Mouse (Mus musculus) brown adipose tissue, adult 24 weeks (tissue): ENCODE measurements at regions not wholly inside any gene's neighbourhood (a gene's known extent, or its start where the extent isn't known, plus 50 kb on each side); places are given as distances from the start of the nearest gene placed in this dataset.

Source experiments
- H3K27ac ChIP-seq: fragments of 200-500 bp; replicated peaks from 2 replicates; pipeline ENCODE4 v1.5.1; 2012; ENCODE audit warnings: low read depth, mild to moderate bottlenecking, low read length
- H3K4me1 ChIP-seq: fragments of 200-500 bp; 2 replicates; pipeline ENCODE4 v1.6.1; 2012; ENCODE audit warnings: low read length, mixed read lengths; ENCODE audit not compliant: control insufficient read depth, insufficient read depth, insufficient read length
- H3K4me3 ChIP-seq: fragments of 200-500 bp; 2 replicates; pipeline ENCODE4 v1.5.1; 2012; ENCODE audit warnings: low read depth, mild to moderate bottlenecking, low read length, moderate library complexity; ENCODE audit not compliant: insufficient read depth

DNA sequence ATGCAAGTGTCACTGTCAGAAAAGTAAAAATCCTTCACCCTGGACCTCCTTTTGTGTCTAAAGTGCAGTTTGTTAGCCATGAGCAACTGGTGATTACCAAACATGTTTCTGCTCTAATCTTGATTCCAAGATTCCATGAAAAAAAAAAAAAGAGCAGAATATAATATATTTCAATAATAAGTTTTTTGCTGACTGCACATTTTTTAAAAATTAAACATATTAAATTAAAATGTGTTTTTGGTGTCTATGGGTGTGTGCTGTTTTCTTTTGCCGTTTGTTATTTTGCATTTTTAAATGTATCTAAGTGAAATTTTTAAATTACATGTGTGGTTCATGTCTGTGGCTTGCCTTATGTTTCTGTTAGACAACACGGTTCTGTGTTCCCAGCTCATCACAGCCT lies 171.8 kb upstream of the Tll1 start:
- H3K27ac ChIP-seq = no peak overlapping the region
- no peak overlapping the region for H3K4me3 ChIP-seq
- no peaks in the 10 kb centered on the region for H3K4me1 ChIP-seq

DNA sequence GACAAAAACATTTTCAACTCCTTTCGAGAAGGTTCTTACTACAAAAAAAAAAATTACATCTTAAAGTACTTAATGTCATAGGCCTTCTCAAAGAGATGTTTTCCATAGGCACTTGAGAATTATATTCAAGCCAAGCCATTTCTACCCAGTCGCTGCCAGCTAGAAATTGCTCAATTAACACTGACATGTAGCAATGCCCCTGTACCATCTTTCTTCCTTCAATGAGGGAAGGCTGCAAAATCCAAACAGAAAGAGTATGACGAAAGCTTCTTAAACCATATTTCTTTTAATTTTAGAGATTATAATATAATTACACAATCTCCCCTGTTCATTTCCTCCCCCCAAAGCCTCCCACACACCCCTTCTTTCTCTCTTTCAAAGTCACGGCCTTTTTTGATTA lies 169.4 kb upstream of the Tll1 start:
- H3K27ac ChIP-seq = no peak overlapping the region
- no peaks in the 10 kb centered on the region for H3K4me1 ChIP-seq
- no peak overlapping the region for H3K4me3 ChIP-seq

- no peaks in the 10 kb centered on the region for H3K4me1 ChIP-seq
- H3K4me3 ChIP-seq = no peak overlapping the region
- H3K27ac ChIP-seq = no peak overlapping the region
These were observed 168.9 kb upstream of the Tll1 start for GRCm38 (mm10) chr8:64374980-64375379.

GRCm38 (mm10) chr8:64369973-64370372 lies 163.9 kb upstream of the Tll1 start:
- Histone ChIP-seq H3K4me1 (no peaks in the 10 kb centered on the region), H3K4me3 (no peak overlapping the region), H3K27ac (no peak overlapping the region)

- H3K27ac ChIP-seq = no peak overlapping the region
- H3K4me3 ChIP-seq = no peak overlapping the region
- no peaks in the 10 kb centered on the region for H3K4me1 ChIP-seq
These were observed 161.8 kb upstream of the Tll1 start for GRCm38 (mm10) chr8:64367906-64368305.

- Histone ChIP-seq H3K4me1 (no peaks in the 10 kb centered on the region), H3K4me3 (no peak overlapping the region), H3K27ac (no peak overlapping the region)
These were observed 160.8 kb upstream of the Tll1 start for GRCm38 (mm10) chr8:64366974-64367266.

- no peak overlapping the region for H3K27ac ChIP-seq
- H3K4me1 ChIP-seq = no peaks in the 10 kb centered on the region
- H3K4me3 ChIP-seq = no peak overlapping the region
These were observed 160.3 kb upstream of the Tll1 start for GRCm38 (mm10) chr8:64366226-64366973.

GRCm38 (mm10) chr8:64357092-64357491 lies 151.0 kb upstream of the Tll1 start:
- Histone ChIP-seq H3K27ac (no peak overlapping the region), H3K4me3 (no peak overlapping the region), H3K4me1 (no peaks in the 10 kb centered on the region)

DNA sequence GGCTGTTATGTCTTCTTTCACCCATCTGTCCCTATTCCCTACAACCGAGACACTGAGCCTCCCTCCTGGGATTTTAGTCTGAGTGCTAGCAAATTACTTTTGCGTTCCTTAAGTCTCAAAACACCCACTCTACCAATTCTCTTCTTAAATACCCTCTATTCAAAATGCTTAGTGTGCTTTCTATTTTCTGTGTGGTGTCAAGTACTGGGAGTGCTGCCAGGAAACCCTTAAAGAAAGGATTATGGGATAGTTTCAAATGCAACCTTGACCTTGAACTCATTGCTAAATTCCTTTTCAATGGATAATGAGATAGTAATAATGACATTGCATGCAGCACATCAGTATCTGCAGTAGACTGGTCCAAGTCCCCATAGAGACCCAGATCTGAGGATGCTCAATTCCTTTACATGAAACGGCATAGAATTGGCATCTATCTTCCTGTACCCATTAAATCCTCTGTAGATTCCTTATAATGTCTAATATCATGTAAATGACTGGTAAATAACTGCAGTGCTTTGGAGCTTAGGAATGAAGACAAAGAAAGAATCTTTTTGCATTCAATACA lies 142.1 kb upstream of the Tll1 start:
- Histone ChIP-seq H3K4me1 (no peaks in the 10 kb centered on the region), H3K27ac (no peak overlapping the region), H3K4me3 (no peak overlapping the region)

- Histone ChIP-seq H3K4me1 (no peaks in the 10 kb centered on the region), H3K27ac (no peak overlapping the region), H3K4me3 (no peak overlapping the region)
These were observed 141.4 kb upstream of the Tll1 start for GRCm38 (mm10) chr8:64347490-64347889.

DNA sequence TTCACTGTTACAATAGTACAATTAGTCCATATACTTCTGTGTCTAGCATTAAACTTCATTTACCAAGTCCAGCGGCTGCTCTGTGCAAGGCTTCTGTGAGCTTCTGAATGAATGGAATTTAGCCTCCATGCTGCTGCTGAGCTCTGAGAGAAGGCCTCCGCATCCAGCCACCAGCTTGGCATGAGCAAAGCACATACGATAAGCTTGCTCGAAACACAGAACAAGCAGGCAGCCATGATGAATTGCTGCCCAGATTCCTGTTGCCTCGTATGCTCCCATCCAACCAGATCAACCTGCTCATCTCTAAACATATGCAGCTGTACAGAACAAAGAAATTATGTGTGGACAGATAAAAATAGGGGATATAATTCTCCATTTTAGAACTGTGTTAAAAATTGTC lies 140.4 kb upstream of the Tll1 start:
- no peaks in the 10 kb centered on the region for H3K4me1 ChIP-seq
- H3K4me3 ChIP-seq = no peak overlapping the region
- H3K27ac ChIP-seq = no peak overlapping the region

DNA sequence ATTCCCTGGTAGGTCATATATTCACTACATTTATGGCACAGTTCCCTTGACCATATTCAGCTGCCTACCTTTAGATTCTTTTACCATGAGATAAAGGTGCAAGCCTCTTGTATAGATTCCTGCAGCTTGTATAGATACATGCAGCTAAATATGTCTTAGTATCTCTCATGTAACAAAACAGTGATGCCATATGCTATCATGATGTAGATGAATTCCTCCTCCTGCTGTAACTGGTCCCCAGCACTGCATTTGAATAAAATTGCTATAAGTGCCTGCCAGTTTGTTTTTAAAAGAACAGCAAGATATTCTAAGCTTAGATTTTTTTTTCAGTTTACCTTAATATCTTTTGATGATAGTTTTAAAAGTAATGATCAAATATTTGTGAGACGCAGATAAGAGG lies 138.9 kb upstream of the Tll1 start:
- H3K4me3 ChIP-seq = no peak overlapping the region
- H3K4me1 ChIP-seq = no peaks in the 10 kb centered on the region
- H3K27ac ChIP-seq = no peak overlapping the region

- Histone ChIP-seq H3K4me3 (no peak overlapping the region), H3K27ac (no peak overlapping the region), H3K4me1 (no peaks in the 10 kb centered on the region)
These were observed 137.5 kb upstream of the Tll1 start for GRCm38 (mm10) chr8:64343600-64343999.

- H3K4me1 ChIP-seq = no peaks in the 10 kb centered on the region
These were observed 136.3 kb upstream of the Tll1 start for GRCm38 (mm10) chr8:64342397-64342796.

GRCm38 (mm10) chr8:64337356-64337755 lies 131.3 kb upstream of the Tll1 start:
- Histone ChIP-seq H3K4me3 (no peak overlapping the region), H3K4me1 (no peaks in the 10 kb centered on the region), H3K27ac (peak overlapping the region; percentile 68)

More at GRCm38 (mm10) chr8:64342397-64342796, 136.3 kb upstream of the Tll1 start:
- H3K4me3 ChIP-seq = no peak overlapping the region
- no peak overlapping the region for H3K27ac ChIP-seq

- Histone ChIP-seq H3K4me3 (no peak overlapping the region), H3K27ac (no peak overlapping the region), H3K4me1 (no peaks in the 10 kb centered on the region)
These were observed 130.5 kb upstream of the Tll1 start for GRCm38 (mm10) chr8:64336546-64336945.
